Mouse (Mus musculus) heart, postnatal 0 days (tissue): ENCODE results near the gene Dnah7b. TPM values are rescaled to one million over a fixed set of nuclear protein-coding genes. Genes with fewer than 3 reads are reported as not detected.
"Not testable (repeated sequence)": the region's sequence is repeated elsewhere in the genome, so short reads cannot be mapped to it uniquely, and the experiment has no call there.

Experiments used
- ATAC-seq: fragments of 200-750 bp; cut with Nextera tagmentation; 2 replicates; pipeline ENCODE4 v1.8.0; 2017; ENCODE audit warnings: low read depth, moderate number of reproducible peaks, moderate library complexity; ENCODE audit not compliant: insufficient read depth
- DNase-seq: peaks from one replicate; pipeline ENCODE4 v3.0.0-alpha.2; 2016; ENCODE audit warnings: low spot score
- H3K27ac ChIP-seq: fragments of 300-500 bp; sonication (generic); 2 replicates; pipeline ENCODE4 v1.5.1; 2014; ENCODE audit warnings: low read depth, mild to moderate bottlenecking
- H3K27me3 ChIP-seq: fragments of 300-500 bp; sonication (generic); 2 replicates; pipeline ENCODE4 v1.6.1; 2014; ENCODE audit warnings: low read length, mixed read lengths; ENCODE audit not compliant: control insufficient read depth, insufficient read depth
- H3K36me3 ChIP-seq: fragments of 300-500 bp; sonication (generic); replicated peaks from 2 replicates; pipeline ENCODE4 v1.6.1; 2014; ENCODE audit warnings: low read length, mixed read lengths; ENCODE audit not compliant: control insufficient read depth, insufficient read depth
- H3K4me1 ChIP-seq: fragments of 300-500 bp; sonication (generic); 2 replicates; pipeline ENCODE4 v1.6.1; 2014; ENCODE audit warnings: antibody characterized with exemption; ENCODE audit not compliant: control insufficient read depth, insufficient read depth
- H3K4me2 ChIP-seq: fragments of 300-500 bp; sonication (generic); 2 replicates; pipeline ENCODE4 v1.6.1; 2014; ENCODE audit warnings: low read depth, mild to moderate bottlenecking, low read length, moderate library complexity
- H3K4me3 ChIP-seq: fragments of 300-500 bp; sonication (generic); 2 replicates; pipeline ENCODE4 v1.5.1; 2014; ENCODE audit warnings: low read depth, low read length
- H3K9ac ChIP-seq: fragments of 300-500 bp; sonication (generic); replicated peaks from 2 replicates; pipeline ENCODE4 v1.6.1; 2014; ENCODE audit warnings: low read depth, low read length, mixed read lengths
- H3K9me3 ChIP-seq: fragments of 300-500 bp; sonication (generic); replicated peaks from 2 replicates; pipeline ENCODE4 v1.6.1; 2016; ENCODE audit warnings: low read length; ENCODE audit not compliant: control insufficient read depth
- CTCF ChIP-seq: IDR thresholded peaks from 2 replicates; pipeline ENCODE4 v1.5.1; 2016; ENCODE audit warnings: antibody characterized with exemption, control low read depth, low read depth
- EP300 ChIP-seq: IDR thresholded peaks from 2 replicates; pipeline ENCODE4 v1.6.1; 2016; ENCODE audit warnings: antibody characterized with exemption, low read depth
- WGBS: fragments of 180-500 bp; shearing (Covaris S2); extraction: QIAGEN DNeasy Blood & Tissue Kit; methylation state at CpG from one replicate; pipeline ENCODE4 v1.1.7; 2014; 5-methylcytosine and 5-hydroxymethylcytosine counted together
- polyA plus RNA-seq: library from polyadenylated mRNA; unstranded; fragments of >200 nt; fragmentation: Nextera tagmentation; extraction: Ambion mirVana; gene quantifications from 2 replicates; pipeline ENCODE4 v1.2.1, GENCODE M21; 2015
- total RNA-seq: library from RNA; depleted of rRNA; stranded (reverse); fragments of >200 nt; gene quantifications from 2 replicates; pipeline ENCODE4 v1.2.3, GENCODE M21; 2014; ENCODE audit warnings: low replicate concordance

The Dnah7b gene
- total and polyA plus RNA-seq, 2 experiments from 2014 or later: 0.52 to 2.4 TPM

DNA sequence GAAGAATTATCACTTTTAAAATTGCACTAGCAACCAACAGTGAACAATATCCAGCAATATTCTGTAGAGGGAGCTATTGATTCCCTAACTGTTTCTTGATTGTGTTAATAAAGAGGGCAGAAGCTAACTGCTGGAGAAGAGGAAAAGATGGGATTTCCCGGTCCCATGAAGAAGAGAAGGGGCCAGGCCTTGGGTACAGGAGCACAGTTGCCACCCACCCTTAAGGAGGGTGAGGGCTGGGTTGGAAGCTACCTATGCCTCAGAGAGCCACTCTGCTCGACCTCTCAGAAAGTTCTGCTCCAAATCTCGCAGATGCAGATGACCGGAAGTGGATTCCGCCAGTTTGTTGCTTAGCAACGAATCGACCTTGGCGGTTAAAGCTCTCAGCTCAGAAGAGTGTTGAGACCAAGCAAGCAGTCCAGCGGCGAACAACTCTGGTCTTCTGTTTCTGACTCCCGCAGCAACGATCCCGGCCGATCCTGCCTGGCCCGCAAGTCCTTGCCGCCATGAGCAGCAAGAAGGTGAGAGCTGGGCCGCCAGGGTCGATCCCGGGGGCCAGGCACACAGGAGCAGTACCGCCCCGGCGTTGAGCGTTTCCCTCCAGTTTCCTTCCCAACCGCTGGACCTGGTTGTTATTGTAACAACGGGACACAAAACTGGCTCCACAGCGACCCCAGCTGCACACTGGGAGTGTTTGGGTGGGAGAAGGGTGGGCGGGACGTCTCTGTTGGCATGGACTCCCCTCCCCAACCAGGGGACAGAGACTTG is 553 bp downstream of the Dnah7b start:
- peak overlapping the region; percentile 68 for H3K4me3 ChIP-seq
- H3K36me3 ChIP-seq: no peaks in the 10 kb centered on the region
- no peaks in the 10 kb centered on the region for H3K4me1 ChIP-seq
- no peak for TF ChIP-seq EP300
- TF ChIP-seq CTCF: peak; percentile 33
- no peaks in the 10 kb centered on the region for H3K27me3 ChIP-seq
- peak overlapping the region; percentile 83 for H3K4me2 ChIP-seq
- under 1% methylated on average over 28 of the region's 28 CpGs for WGBS
- peak overlapping the region; percentile 61 for H3K9ac ChIP-seq
- peak overlapping the region; percentile 76 for H3K27ac ChIP-seq
- DNase-seq (peak; percentile 53), ATAC-seq (peak; percentile 86)
- H3K9me3 ChIP-seq: no peaks in the 10 kb centered on the region

DNA sequence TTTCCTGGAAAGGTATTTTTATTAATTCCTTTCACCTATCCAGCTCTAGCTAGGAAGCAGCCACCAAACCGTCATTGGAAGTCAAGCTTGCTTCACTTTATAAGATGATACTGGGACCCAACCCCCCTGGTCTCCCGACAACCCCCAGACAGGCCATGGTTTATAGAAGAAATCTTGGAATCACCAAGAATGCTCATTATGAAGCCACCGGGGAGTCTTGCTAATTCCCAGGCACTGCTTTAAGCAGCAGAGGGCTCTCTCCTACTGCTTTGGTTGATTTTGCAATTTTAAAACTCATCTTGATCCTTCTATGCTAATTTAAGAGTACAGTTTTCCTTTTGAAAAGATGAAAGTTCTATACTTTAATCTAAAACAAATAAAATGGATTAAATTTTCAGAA is 2.7 kb downstream of the Dnah7b start:
- 92% methylated on average over 3 of the region's 3 CpGs for WGBS
- not testable (repeated sequence) for H3K9ac ChIP-seq, H3K27me3 ChIP-seq, ATAC-seq, H3K4me1 ChIP-seq, H3K27ac ChIP-seq, H3K4me2 ChIP-seq, DNase-seq, H3K9me3 ChIP-seq, H3K4me3 ChIP-seq, H3K36me3 ChIP-seq

DNA sequence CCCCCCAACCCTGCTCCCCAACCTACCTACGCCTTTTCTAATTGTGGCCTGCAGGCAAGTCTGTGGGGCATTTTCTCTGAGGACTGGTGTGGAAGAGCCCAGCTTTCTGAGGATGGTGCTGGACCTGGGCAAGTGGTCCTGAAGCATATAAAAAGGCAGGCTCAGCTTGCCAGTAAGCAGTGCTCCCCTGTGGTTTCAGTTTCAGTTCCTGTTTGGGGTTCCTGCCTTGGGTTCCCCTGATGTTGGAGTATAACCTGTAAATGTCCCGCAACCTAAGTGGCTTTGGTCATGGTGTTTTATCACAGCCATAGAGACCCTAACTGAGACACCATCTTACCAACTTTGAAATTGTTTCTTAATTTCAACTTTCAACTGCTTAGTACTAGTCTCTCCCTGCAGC is 11.8 kb downstream of the Dnah7b start:
- Histone ChIP-seq H3K36me3 (no peaks in the 10 kb centered on the region), H3K27me3 (no peaks in the 10 kb centered on the region), H3K4me1 (no peaks in the 10 kb centered on the region), H3K27ac (no peak overlapping the region), H3K4me3 (no peak overlapping the region), H3K9me3 (no peaks in the 10 kb centered on the region), H3K4me2 (no peak overlapping the region), H3K9ac (no peak overlapping the region)
- DNase-seq (no peak), ATAC-seq (no peak)
- 84% methylated on average over 2 of the region's 2 CpGs for WGBS
- TF ChIP-seq EP300 (no peak), CTCF (no peak)

DNA sequence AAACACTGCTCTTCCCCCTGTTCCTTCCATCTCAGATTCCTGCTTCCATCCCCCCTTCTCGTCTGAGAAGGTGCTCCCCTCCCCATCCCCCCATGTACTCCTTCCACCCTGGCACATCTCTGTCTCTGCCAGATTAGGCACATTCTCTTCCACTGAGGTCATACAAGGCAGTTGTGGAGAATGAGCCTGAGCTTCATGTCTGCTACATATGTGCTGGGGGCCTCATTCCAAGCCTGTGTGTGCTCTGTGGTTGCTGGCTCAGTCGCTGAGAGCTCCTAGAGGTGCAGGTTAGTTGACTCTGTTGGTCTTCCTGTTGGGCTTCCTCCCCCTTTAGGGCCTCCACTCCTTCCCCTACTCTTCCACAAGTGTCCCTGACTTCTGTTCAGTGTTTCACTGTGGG is 34.4 kb downstream of the Dnah7b start:
- peak; percentile 51; the same call in 1 of the 2 replicates for ATAC-seq

DNA sequence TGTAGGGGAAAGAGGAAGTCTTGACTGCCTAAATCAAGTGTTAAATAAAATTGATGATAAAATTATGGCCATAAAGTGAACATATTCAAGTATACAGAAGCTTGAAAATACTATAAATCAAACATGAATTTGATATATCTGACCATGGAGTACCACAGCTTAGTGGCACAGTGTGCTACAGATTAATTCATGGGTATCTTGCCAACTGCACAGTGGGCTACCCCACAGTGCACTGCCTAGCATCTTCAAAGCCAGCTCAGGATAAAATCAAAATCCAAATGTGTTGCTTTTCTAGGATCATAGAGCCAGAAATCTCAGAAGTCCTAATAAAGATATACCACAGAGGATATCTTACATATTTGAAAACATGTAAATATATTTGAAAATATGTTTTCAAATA is 46.5 kb downstream of the Dnah7b start:
- H3K4me3 ChIP-seq, H3K4me2 ChIP-seq, ATAC-seq, H3K9ac ChIP-seq, H3K27ac ChIP-seq, H3K27me3 ChIP-seq, DNase-seq, H3K4me1 ChIP-seq, H3K9me3 ChIP-seq, H3K36me3 ChIP-seq: not testable (repeated sequence)

More for the DNA sequence above, 34.4 kb downstream of the Dnah7b start:
- Histone ChIP-seq H3K4me3 (no peak overlapping the region), H3K27me3 (no peaks in the 10 kb centered on the region), H3K4me2 (no peak overlapping the region), H3K36me3 (no peaks in the 10 kb centered on the region), H3K9ac (no peak overlapping the region), H3K4me1 (no peaks in the 10 kb centered on the region), H3K27ac (no peak overlapping the region), H3K9me3 (no peaks in the 10 kb centered on the region)
- DNase-seq: no peak
- WGBS: 27% methylated on average over 2 of the region's 2 CpGs
- TF ChIP-seq CTCF (no peak), EP300 (no peak)

DNA sequence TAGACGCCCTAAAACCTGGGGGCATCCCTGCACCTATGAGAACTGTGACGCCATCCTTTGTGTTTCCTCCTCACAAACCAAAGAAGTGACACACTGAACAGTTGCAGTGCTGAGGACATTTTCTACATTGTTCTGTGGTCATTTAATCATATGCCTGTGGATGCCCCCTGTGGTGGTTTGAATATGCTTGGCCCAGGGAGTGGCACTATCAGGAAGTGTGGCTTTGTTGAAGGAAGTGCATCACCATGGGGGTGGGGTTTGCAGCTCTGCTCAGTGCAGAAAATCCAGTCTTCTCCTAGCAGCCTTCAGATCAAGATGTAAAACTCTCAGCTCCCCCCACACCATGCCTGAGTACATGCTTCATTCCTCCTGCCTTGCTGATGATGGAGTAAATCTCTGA is 51.1 kb downstream of the Dnah7b start:
- H3K9me3 ChIP-seq, DNase-seq, H3K27me3 ChIP-seq, H3K4me2 ChIP-seq, ATAC-seq, H3K36me3 ChIP-seq, H3K4me3 ChIP-seq, H3K27ac ChIP-seq, H3K4me1 ChIP-seq, H3K9ac ChIP-seq: not testable (repeated sequence)
- 85% methylated on average over 2 of the region's 2 CpGs for WGBS
